Mouse (Mus musculus) macrophage (primary cell): ENCODE measurements around the gene Gatc. TPM values are rescaled to one million over a fixed set of nuclear protein-coding genes. Genes with fewer than 3 reads are reported as not detected.

Experiments
- H3K27ac ChIP-seq: fragments of 350-480 bp; formaldehyde crosslinking; 2 replicates; pipeline ENCODE4 v1.9.0; 2021
- H3K36me3 ChIP-seq: fragments of 350-480 bp; formaldehyde crosslinking; 2 replicates; pipeline ENCODE4 v1.9.0; 2021; ENCODE audit errors: inconsistent target
- H3K4me3 ChIP-seq: fragments of 350-480 bp; formaldehyde crosslinking; 2 replicates; pipeline ENCODE4 v1.9.0; 2021; ENCODE audit errors: inconsistent target
- H3K79me2 ChIP-seq: fragments of 350-480 bp; formaldehyde crosslinking; 2 replicates; pipeline ENCODE4 v1.9.0; 2021; ENCODE audit errors: inconsistent target
- WGBS: methylation state at CpG from one replicate; pipeline ENCODE4 v1.1.7; 2026; ENCODE audit warnings: inconsistent platforms; ENCODE audit not compliant: missing documents; 5-methylcytosine and 5-hydroxymethylcytosine counted together
- polyA plus RNA-seq: library from polyadenylated mRNA; stranded (reverse); fragments of 250-400 nt; gene quantifications from 3 replicates; pipeline ENCODE4 v1.2.4, GENCODE M21; 2018; ENCODE audit warnings: inconsistent platforms

The Gatc gene
- polyA plus RNA-seq, 1 experiment from 2014 or later, result 43.8 TPM

DNA sequence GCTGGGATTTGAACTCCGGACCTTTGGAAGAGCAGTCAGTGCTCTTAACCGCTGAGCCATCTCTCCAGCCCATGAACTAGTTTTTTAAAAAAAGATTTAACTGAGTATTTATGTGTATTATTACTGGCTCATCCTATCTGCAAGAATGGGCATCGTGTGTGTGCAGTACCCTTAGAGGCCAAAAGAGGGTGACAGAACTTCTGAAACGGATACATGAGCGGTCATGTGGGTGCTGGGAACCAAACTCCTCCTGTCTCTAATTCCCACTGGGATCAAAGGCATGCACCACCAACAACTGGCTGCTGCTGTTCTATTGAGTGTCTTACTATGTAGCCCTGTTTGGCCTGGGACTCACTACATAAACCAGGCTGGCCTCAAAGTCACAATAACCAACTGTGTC, 10.4 kb upstream of the Gatc start:
- Histone ChIP-seq H3K79me2 (peaks cover 22% of the 10 kb centered on the region), H3K36me3 (peaks cover 2% of the 10 kb centered on the region; the same call in 1 of the 2 replicates), H3K4me3 (no peak overlapping the region), H3K27ac (no peak overlapping the region)
- 94% methylated on average over 4 of the region's 5 CpGs for WGBS

DNA sequence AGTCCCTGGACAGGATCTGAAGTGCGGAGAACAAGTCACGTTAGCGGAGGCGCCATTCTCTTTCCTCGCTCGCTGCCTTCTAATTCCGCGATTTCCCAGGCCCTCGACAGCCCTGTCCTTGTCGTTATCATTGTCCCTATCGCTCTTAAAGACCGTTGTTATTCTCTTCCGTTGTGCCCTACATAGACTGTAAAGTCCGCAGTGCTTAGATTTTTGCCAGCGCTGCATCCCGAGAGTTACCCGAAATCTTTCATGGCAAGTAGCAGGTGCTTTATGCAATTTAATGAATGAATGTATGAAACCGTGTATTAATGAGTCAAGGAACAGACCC, 8.2 kb upstream of the Gatc start:
- Histone ChIP-seq H3K27ac (0 out of 2 replicates have a peak overlapping the region, but pooled peaks have one; percentile 13), H3K4me3 (peak overlapping the region; percentile 73), H3K79me2 (peaks cover 44% of the 10 kb centered on the region), H3K36me3 (peaks cover 23% of the 10 kb centered on the region)
- under 1% methylated on average over 16 of the region's 18 CpGs for WGBS

DNA sequence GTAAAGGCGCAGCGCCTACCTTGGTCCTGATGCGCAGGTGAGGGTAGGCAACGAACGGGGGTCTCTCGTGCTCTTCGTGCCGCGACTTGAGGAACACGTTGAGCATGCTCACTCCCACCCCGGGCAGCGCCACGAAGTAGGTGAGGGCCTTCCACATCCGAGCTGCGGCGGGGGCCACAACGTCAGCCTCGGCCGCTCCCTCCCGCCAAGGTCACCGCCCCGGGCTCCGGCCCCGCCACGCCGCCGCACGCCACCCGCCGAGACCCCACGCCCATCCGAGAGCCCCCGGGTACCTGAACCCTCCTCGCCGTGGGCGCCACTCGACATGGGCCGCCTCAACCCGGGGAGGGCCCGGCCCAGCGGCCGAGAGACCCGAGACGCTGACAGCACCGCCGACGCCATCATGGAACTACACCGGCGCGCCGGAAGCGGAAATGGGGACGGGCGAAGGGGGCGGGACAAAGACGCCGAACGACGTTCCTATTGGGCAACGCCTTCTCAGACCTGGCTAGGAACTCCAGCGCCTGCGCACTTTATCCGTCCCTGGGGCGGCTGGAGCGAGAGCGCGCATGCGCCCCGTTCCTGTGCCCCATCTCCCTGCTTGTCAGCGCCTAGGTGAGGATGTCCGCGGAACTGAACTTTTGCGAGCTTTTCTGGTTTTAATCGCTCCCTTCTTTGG, 7.7 kb upstream of the Gatc start, which contains the start of gene Cox6a1:
Gene Cox6a1, minus strand, starts transcription at position 436 of the 679 bp plus-strand sequence.
- peaks cover 49% of the 10 kb centered on the region for H3K79me2 ChIP-seq
- WGBS, result under 1% methylated on average over 74 of the region's 74 CpGs
- H3K4me3 ChIP-seq, result peak within 1 kb of the TSS; percentile 93
- peak within 1 kb of the TSS; percentile 17; the same call in 1 of the 2 replicates for H3K27ac ChIP-seq
- H3K36me3 ChIP-seq, result peaks cover 28% of the 10 kb centered on the region

DNA sequence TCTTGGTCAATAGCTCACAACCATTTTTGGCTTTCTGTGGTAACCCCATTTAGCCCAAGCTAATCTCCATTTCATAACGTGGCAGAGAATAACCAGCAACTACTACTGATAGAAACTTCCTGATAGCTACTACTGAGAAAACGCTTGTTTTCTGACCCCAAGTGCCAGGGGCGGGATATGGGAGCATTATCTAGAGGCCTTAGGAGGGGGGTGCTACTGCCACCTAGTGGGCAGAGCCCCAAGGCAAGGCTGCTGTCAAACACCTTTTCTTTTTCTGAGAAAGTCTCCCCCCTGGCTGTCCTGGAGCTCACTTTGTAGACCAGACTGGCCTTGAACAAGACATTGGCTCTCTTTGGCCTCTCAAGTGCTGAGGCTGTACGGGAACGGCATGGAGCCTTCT, 6.6 kb upstream of the Gatc start:
- WGBS, result 2% methylated on average over 5 of the region's 5 CpGs
- peaks cover 60% of the 10 kb centered on the region for H3K79me2 ChIP-seq
- peak overlapping the region; percentile 93 for H3K4me3 ChIP-seq
- H3K27ac ChIP-seq, result no peak overlapping the region
- peaks cover 39% of the 10 kb centered on the region for H3K36me3 ChIP-seq

DNA sequence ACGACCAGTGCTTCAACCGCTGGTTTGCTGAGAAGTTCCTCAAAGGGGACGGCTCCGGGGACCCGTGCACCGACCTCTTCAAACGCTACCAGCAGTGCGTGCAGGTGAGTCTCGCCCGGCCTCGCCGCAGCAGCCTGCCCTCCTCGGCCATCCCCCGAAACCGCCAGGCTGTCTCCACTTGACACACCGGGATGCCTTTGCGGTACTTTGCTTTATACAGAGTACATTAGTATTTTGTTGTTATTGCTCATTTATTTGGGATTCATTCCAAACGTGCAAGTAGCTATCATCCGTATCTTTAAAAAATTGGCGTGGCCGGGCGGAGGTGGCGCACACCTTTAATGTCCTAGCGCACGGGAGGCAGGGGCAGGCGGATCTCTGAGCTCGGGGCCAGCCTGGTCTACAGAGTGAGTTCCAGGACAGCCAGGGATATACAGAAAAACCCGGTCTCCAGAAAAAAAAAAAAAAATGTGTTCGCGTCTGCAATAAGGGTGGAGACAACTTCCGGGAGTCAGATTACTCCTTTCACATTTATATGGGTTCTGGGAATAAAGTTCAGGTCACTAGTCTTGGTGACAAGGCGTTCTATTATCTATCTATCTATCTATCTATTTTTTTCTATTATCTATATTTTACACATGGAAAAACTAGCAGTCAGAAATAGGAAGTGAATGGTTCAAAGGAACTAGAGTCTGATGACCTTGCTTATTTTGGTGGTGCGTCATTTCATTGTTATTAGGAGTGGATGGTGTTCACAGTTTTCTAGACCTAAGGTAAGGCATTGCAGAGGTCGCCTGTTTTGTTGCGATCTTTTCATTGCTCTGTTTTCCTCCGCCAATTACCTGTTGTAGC, 562 bp upstream of the Gatc start:
- 8% methylated on average over 33 of the region's 36 CpGs for WGBS
- peaks cover 39% of the 10 kb centered on the region for H3K36me3 ChIP-seq

DNA sequence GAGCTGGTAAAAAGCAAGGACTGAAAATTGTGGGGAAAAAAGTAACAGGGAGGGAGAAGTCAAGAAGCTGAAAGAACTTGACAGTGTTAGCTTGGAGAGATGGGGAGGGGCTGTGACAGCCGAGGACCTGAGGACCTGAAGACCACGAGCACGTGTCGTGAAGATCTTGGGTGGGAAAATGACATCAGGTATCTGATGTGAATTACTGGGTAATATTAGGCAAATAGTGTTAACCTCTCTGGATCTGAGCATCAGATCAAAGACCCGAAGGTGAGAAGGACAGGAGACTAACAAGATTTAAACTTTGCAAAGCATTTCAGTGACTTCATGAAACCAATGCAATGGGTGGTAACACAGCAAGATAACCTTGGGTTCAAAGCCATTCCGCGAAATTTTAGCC, 971 bp downstream of the Gatc start:
- WGBS, result 14% methylated on average over 7 of the region's 7 CpGs
- Histone ChIP-seq H3K79me2 (peaks cover 92% of the 10 kb centered on the region), H3K27ac (no peak overlapping the region), H3K36me3 (peaks cover 31% of the 10 kb centered on the region), H3K4me3 (peak overlapping the region; percentile 94)

More for the DNA sequence above, 562 bp upstream of the Gatc start:
- Histone ChIP-seq H3K79me2 (peaks cover 92% of the 10 kb centered on the region), H3K27ac (peak overlapping the region; percentile 65), H3K4me3 (peak overlapping the region; percentile 94)

DNA sequence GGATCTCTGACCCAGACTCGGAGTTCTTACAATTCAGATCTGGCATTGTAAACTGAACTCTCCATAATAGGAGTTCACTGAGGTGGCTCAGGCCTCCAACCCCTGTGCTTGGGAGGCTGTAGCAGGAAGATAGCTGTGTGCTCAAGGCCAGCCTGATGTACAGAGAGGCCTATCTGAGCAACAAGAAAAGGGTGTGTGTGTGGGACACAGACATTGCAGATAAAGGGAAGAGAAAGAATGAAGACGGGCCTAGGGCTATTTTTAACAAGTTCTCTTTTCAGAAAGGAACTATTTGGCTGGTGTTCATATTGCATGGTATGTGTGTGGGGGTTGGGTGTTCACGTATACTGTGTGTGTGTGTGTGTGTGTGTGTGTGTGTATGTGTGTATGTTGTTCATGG, 7.4 kb downstream of the Gatc start:
- WGBS, result 25% methylated on average over 3 of the region's 3 CpGs
- Histone ChIP-seq H3K4me3 (no peak overlapping the region), H3K36me3 (peaks cover 27% of the 10 kb centered on the region), H3K27ac (peak overlapping the region; percentile 66), H3K79me2 (peaks cover 83% of the 10 kb centered on the region)

DNA sequence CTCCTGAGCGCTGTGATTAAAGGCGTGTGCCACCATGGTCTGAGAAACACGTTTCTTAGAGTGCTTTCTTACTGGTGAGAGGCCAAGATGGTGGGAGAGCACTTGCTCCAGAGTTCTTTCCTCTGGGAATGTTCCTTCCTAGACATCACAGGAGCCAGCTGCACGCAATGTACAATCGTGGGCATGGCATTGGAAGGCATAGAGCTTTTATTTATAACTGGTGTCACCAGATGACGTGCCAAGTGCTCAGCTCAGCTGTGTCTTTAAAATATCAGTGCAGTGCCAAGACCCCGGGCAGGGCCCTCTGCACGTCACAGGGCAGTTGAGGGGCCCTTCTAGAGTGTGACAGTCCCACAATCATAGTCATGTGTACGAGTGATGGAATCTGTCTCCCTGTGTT, 10.0 kb downstream of the Gatc start:
- Histone ChIP-seq H3K27ac (no peak overlapping the region), H3K4me3 (no peak overlapping the region), H3K36me3 (peaks cover 27% of the 10 kb centered on the region), H3K79me2 (peaks cover 78% of the 10 kb centered on the region)
- 87% methylated on average over 9 of the region's 9 CpGs for WGBS

DNA sequence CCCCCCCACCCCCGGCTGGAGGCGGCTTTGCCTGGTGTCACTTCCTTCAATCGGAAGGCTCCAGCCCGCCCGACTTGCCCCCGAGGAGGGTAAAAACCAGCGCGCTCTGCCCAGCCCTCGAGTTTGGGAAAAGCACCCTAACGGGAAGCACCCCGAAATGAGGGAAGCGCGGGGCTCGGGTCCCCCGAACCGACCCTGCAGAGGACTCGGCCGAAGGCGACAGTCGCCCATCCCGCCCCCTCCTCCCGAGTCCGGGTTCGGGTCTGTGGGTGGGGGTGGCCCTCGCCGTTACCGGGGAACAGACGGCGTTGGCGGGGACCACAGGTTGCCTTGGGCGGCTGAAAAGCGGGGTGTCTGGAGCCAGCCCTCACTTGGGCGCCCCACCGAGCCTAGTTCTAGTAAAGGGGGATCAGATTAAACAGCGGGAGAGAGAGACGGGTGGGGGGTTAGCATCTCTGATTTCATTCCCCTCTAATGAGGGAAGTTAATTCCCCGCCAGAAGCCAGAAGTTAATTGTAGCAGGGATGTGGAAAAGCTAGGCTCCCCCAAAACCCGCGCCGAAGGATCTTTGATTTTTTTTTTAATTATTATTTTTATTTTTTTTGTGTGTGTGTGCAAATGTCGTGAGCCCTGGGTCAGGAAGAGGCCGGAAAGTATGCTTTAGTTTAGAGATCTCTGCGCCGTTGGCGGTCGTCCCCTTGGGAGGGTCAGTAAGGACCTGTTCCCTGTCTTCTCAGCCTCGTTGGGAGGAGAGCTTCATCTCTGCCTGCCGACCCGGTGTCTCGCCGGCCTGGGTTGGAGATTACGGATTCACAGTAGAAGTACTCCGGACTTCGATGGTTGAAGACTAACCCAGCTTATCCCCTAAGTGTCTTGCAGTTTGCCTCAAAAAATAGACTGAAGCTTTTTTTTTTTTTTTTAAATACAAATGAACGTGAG, 13.1 kb downstream of the Gatc start:
- peaks cover 64% of the 10 kb centered on the region for H3K79me2 ChIP-seq
- peak overlapping the region; percentile 36 for H3K27ac ChIP-seq
- H3K36me3 ChIP-seq, result peaks cover 14% of the 10 kb centered on the region
- peak overlapping the region; percentile 62 for H3K4me3 ChIP-seq
- whole genome bisulfite sequencing, result 3% methylated on average over 45 of the region's 55 CpGs

DNA sequence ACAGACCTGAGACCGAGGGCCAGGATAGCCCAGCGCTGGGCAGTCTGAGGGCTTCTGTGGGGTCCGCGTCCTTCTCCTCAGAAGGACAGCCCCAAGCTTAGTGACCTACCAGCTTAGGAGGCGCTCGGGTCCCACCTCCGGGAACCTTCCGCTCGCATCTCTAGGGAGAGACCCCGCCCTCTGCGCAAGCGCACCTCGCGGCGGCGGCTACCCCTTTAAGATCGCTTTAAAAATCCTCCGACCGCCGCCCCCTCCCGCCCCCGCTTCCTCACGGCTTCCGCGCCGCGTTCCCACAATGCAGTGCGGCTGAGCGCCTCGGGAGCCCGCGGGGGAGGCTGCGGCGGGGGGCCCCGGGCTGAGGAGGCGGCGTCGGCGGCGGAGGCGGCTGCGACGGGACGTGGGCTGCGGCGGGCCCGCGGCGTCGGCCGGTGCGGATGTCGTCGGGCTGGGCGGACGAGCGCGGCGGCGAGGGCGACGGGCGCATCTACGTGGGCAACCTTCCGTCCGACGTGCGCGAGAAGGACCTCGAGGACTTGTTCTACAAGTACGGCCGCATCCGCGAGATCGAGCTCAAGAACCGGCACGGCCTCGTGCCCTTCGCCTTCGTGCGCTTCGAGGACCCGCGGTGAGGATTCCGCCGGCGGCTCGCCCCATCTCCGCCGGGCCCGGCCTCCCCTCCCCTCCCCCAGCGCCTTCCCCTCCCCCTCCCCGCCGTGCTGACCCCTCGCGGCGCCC, 13.9 kb downstream of the Gatc start, which contains the start of gene Srsf9:
Gene Srsf9, plus strand, starts transcription at position 303 of the 735 bp plus-strand sequence.
- Histone ChIP-seq H3K79me2 (peaks cover 56% of the 10 kb centered on the region), H3K36me3 (peaks cover 14% of the 10 kb centered on the region)
- WGBS, result under 1% methylated on average over 66 of the region's 97 CpGs

DNA sequence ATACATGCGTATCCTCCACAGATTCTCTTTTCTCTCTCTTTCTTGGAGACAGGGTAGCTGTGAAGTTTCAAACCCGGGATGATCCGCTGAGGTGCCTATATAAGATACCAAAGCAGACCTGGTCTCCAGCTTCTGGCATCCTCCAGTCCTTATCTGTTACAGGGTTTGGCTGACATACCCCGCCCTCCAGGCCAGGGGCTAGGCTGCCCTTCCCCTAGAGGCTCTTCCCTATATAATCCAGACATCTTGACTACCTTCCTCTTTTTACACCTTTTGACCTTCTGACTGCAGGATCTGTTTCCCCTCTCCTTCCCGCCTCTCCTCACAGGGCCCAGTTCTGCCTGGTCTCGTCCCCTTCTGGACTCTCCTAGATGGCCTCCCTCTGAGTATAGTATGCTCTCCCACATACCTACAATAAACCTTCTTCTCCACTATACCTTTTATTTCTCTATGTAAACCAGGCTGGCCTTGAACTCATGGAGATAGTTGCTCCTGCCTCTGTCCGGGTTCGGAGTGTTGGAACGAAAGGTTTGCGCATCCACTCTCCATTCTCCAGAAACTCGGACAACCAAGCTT, 14.6 kb downstream of the Gatc start:
- 27% methylated on average over 11 of the region's 11 CpGs for WGBS
- Histone ChIP-seq H3K4me3 (peak overlapping the region; percentile 80), H3K27ac (peak overlapping the region; percentile 57), H3K36me3 (peaks cover 12% of the 10 kb centered on the region), H3K79me2 (peaks cover 49% of the 10 kb centered on the region)

More for the DNA sequence above, 13.9 kb downstream of the Gatc start, which contains the start of gene Srsf9:
- peak within 1 kb of the TSS; percentile 80 for H3K4me3 ChIP-seq
- peak within 1 kb of the TSS; percentile 57 for H3K27ac ChIP-seq

DNA sequence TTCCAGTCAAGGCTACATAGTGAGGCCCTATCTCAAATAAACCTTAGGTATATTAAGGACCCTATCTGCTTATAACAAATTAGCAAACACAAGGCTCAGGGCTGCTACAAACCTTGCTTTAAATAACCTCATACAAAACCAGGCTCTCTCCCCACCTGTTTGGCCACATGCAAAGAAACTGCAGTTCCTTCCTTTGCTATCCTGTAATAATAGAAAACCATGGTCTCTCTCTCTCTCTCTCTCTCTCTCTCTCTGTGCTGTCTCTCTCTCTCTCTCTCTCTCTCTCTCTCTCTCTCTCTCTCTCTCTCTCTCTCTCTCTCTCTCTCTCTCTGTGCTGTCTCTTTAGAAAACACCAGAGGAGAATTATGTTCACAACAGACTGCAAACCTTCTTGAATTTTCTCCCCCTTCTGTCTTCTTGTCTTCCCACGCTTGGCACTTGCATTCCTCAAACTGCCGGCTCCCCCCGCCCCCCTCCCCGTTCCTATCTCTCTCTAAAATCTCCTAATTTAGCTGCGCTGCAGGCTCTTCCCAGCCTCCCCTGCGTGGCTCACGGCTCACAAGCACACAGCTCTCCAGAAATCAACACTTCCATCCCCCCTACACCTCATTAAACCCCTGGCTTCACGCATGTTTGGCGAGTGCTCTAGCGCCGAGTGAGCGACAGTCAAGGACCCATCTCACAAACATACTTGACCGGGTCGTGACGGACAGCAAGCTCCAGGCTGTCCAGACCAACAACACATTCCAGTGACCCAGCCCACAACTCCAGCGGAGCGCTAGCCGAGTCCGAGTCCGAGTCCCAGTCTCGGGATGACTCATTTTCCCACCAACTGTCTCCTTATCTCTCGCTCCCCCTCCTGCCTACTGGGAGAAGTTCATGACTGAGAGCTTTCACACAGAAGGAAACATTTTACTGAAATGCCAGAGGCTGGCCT, 21.7 kb downstream of the Gatc start:
- no peak overlapping the region for H3K27ac ChIP-seq

More for the DNA sequence above, 21.7 kb downstream of the Gatc start:
- H3K4me3 ChIP-seq, result peak overlapping the region; percentile 21; the same call in 1 of the 2 replicates
- WGBS, result 7% methylated on average over 16 of the region's 22 CpGs
- no peaks in the 10 kb centered on the region for H3K79me2 ChIP-seq
- no peaks in the 10 kb centered on the region for H3K36me3 ChIP-seq
